Mouse (Mus musculus): ENCODE results near the gene Aqp6. TPM values are rescaled to one million over a fixed set of nuclear protein-coding genes. Genes with fewer than 3 reads are reported as not detected.

Gene Aqp6
- polyA plus RNA-seq, 1 experiment from 2014 or later: not detected

GRCm38 (mm10) chr15:99585741-99586140 lies 15.5 kb upstream of the Aqp6 start:
- H3K36me3 ChIP-seq: no peaks in the 10 kb centered on the region
- no peak overlapping the region for H3K4me2 ChIP-seq (replicated peaks)
- H3K9me3 ChIP-seq: no peaks in the 10 kb centered on the region
- peaks cover 26% of the 10 kb centered on the region for H3K4me1 ChIP-seq
- WGBS: 65% methylated on average over 6 of the region's 6 CpGs
- H3K27ac ChIP-seq: no peak overlapping the region
- peaks cover 99% of the 10 kb centered on the region for H3K27me3 ChIP-seq
- no peak for ATAC-seq (ENCODE audit: low FRiP score, low read depth)
- no peak overlapping the region for H3K4me3 ChIP-seq
- H3K9ac ChIP-seq: no peak overlapping the region

- Histone ChIP-seq H3K4me3 (no peak overlapping the region), H3K27me3 (peaks cover 99% of the 10 kb centered on the region), H3K9ac (no peak overlapping the region), H3K4me2 (replicated peaks) (no peak overlapping the region), H3K27ac (no peak overlapping the region), H3K9me3 (no peaks in the 10 kb centered on the region), H3K4me1 (peaks cover 30% of the 10 kb centered on the region), H3K36me3 (no peaks in the 10 kb centered on the region)
- WGBS: 92% methylated on average over 3 of the region's 3 CpGs
- no peak for ATAC-seq (ENCODE audit: low FRiP score, low read depth)
Observed at GRCm38 (mm10) chr15:99586525-99586924, 14.7 kb upstream of the Aqp6 start.

- H3K4me1 ChIP-seq: peaks cover 21% of the 10 kb centered on the region
- ATAC-seq (ENCODE audit: low FRiP score, low read depth): no peak
- 7% methylated on average over 9 of the region's 9 CpGs for WGBS
- no peaks in the 10 kb centered on the region for H3K9me3 ChIP-seq
- H3K27me3 ChIP-seq: peaks cover 100% of the 10 kb centered on the region
- no peak overlapping the region for H3K4me2 ChIP-seq (replicated peaks)
- H3K4me3 ChIP-seq: no peak overlapping the region
- H3K36me3 ChIP-seq: no peaks in the 10 kb centered on the region
- no peak overlapping the region for H3K27ac ChIP-seq
- no peak overlapping the region for H3K9ac ChIP-seq
Observed at GRCm38 (mm10) chr15:99589237-99589636, 12.0 kb upstream of the Aqp6 start.

GRCm38 (mm10) chr15:99589704-99590103 lies 11.5 kb upstream of the Aqp6 start:
- Histone ChIP-seq H3K27ac (no peak overlapping the region), H3K9ac (no peak overlapping the region), H3K4me1 (peaks cover 16% of the 10 kb centered on the region), H3K4me3 (no peak overlapping the region), H3K36me3 (no peaks in the 10 kb centered on the region), H3K4me2 (replicated peaks) (no peak overlapping the region), H3K27me3 (peaks cover 100% of the 10 kb centered on the region), H3K9me3 (no peaks in the 10 kb centered on the region)
- ATAC-seq (ENCODE audit: low FRiP score, low read depth): no peak
- 21% methylated on average over 7 of the region's 7 CpGs for WGBS

- peak; percentile 84 for ATAC-seq (ENCODE audit: low FRiP score, low read depth)
- 2% methylated on average over 68 of the region's 83 CpGs for WGBS
- peak within 1 kb of the TSS; percentile 47 for H3K4me3 ChIP-seq
Observed at GRCm38 (mm10) chr15:99590429-99591084, 10.6 kb upstream of the Aqp6 start, which contains the start of gene Aqp5. Gene Aqp5, plus strand, starts transcription at chr15:99590782.

GRCm38 (mm10) chr15:99592177-99592576 lies 9.0 kb upstream of the Aqp6 start:
- Histone ChIP-seq H3K27ac (no peak overlapping the region), H3K4me3 (no peak overlapping the region), H3K4me1 (peaks cover 12% of the 10 kb centered on the region; the same call in 1 of the 2 replicates), H3K36me3 (no peaks in the 10 kb centered on the region), H3K4me2 (replicated peaks) (no peak overlapping the region), H3K9ac (no peak overlapping the region), H3K27me3 (peaks cover 93% of the 10 kb centered on the region), H3K9me3 (no peaks in the 10 kb centered on the region)
- WGBS: 80% methylated on average over 8 of the region's 8 CpGs
- no peak for ATAC-seq (ENCODE audit: low FRiP score, low read depth)

More at GRCm38 (mm10) chr15:99590429-99591084, 10.6 kb upstream of the Aqp6 start, which contains the start of gene Aqp5:
- Histone ChIP-seq H3K4me1 (peaks cover 12% of the 10 kb centered on the region; the same call in 1 of the 2 replicates), H3K9ac (peak within 1 kb of the TSS; percentile 27), H3K4me2 (replicated peaks) (peak within 1 kb of the TSS; percentile 72), H3K27me3 (peaks cover 100% of the 10 kb centered on the region), H3K9me3 (no peaks in the 10 kb centered on the region), H3K36me3 (no peaks in the 10 kb centered on the region), H3K27ac (no peak within 1 kb of the TSS)

- no peak for ATAC-seq (ENCODE audit: low FRiP score, low read depth)
- Histone ChIP-seq H3K36me3 (no peaks in the 10 kb centered on the region), H3K27ac (no peak overlapping the region), H3K4me2 (replicated peaks) (no peak overlapping the region), H3K4me3 (no peak overlapping the region), H3K9ac (no peak overlapping the region), H3K9me3 (no peaks in the 10 kb centered on the region), H3K4me1 (peaks cover 12% of the 10 kb centered on the region; the same call in 1 of the 2 replicates), H3K27me3 (peaks cover 93% of the 10 kb centered on the region)
- WGBS: 80% methylated on average over 5 of the region's 5 CpGs
Observed at GRCm38 (mm10) chr15:99592877-99593276, 8.3 kb upstream of the Aqp6 start.

GRCm38 (mm10) chr15:99594951-99595350 lies 6.2 kb upstream of the Aqp6 start:
- Histone ChIP-seq H3K36me3 (no peaks in the 10 kb centered on the region), H3K9ac (no peak overlapping the region), H3K27ac (no peak overlapping the region), H3K4me1 (peaks cover 8% of the 10 kb centered on the region; the same call in 1 of the 2 replicates), H3K4me2 (replicated peaks) (no peak overlapping the region), H3K27me3 (peaks cover 89% of the 10 kb centered on the region), H3K9me3 (no peaks in the 10 kb centered on the region), H3K4me3 (no peak overlapping the region)
- WGBS: 83% methylated on average over 10 of the region's 10 CpGs
- ATAC-seq (ENCODE audit: low FRiP score, low read depth): no peak

- WGBS: 1% methylated on average over 7 of the region's 7 CpGs
- no peak overlapping the region for H3K9ac ChIP-seq
- H3K4me3 ChIP-seq: no peak overlapping the region
- H3K9me3 ChIP-seq: no peaks in the 10 kb centered on the region
- no peak overlapping the region for H3K27ac ChIP-seq
- peaks cover under 1% of the 10 kb centered on the region; the same call in 1 of the 2 replicates for H3K4me1 ChIP-seq
- peak; percentile 64; the same call in 1 of the 2 replicates for ATAC-seq (ENCODE audit: low FRiP score, low read depth)
- no peaks in the 10 kb centered on the region for H3K36me3 ChIP-seq
- peaks cover 89% of the 10 kb centered on the region for H3K27me3 ChIP-seq
- no peak overlapping the region for H3K4me2 ChIP-seq (replicated peaks)
Observed at GRCm38 (mm10) chr15:99596056-99596687, 5.0 kb upstream of the Aqp6 start.

GRCm38 (mm10) chr15:99596841-99597240 lies 4.4 kb upstream of the Aqp6 start:
- no peak overlapping the region for H3K9ac ChIP-seq
- no peak overlapping the region for H3K4me3 ChIP-seq
- no peaks in the 10 kb centered on the region for H3K9me3 ChIP-seq
- no peaks in the 10 kb centered on the region for H3K36me3 ChIP-seq
- no peak for ATAC-seq (ENCODE audit: low FRiP score, low read depth)
- WGBS: 59% methylated on average over 7 of the region's 7 CpGs
- peaks cover 87% of the 10 kb centered on the region for H3K27me3 ChIP-seq
- no peak overlapping the region for H3K27ac ChIP-seq
- H3K4me1 ChIP-seq: peaks cover 6% of the 10 kb centered on the region; the same call in 1 of the 2 replicates
- H3K4me2 ChIP-seq (replicated peaks): no peak overlapping the region

- H3K4me3 ChIP-seq: no peak overlapping the region
Observed at GRCm38 (mm10) chr15:99597596-99597995, 3.6 kb upstream of the Aqp6 start.

GRCm38 (mm10) chr15:99599245-99600070 lies 1.7 kb upstream of the Aqp6 start:
- no peak overlapping the region for H3K4me3 ChIP-seq
- ATAC-seq (ENCODE audit: low FRiP score, low read depth): no peak
- H3K4me1 ChIP-seq: peaks cover 6% of the 10 kb centered on the region; the same call in 1 of the 2 replicates
- H3K4me2 ChIP-seq (replicated peaks): no peak overlapping the region
- H3K27me3 ChIP-seq: peaks cover 67% of the 10 kb centered on the region
- no peaks in the 10 kb centered on the region for H3K36me3 ChIP-seq
- H3K9me3 ChIP-seq: no peaks in the 10 kb centered on the region
- no peak overlapping the region for H3K27ac ChIP-seq
- H3K9ac ChIP-seq: no peak overlapping the region
- 58% methylated on average over 17 of the region's 17 CpGs for WGBS

More at GRCm38 (mm10) chr15:99597596-99597995, 3.6 kb upstream of the Aqp6 start:
- Histone ChIP-seq H3K36me3 (no peaks in the 10 kb centered on the region), H3K9me3 (no peaks in the 10 kb centered on the region), H3K27ac (no peak overlapping the region), H3K9ac (no peak overlapping the region), H3K4me2 (replicated peaks) (no peak overlapping the region), H3K4me1 (peaks cover 6% of the 10 kb centered on the region; the same call in 1 of the 2 replicates), H3K27me3 (peaks cover 80% of the 10 kb centered on the region)
- no peak for ATAC-seq (ENCODE audit: low FRiP score, low read depth)
- 39% methylated on average over 8 of the region's 8 CpGs for WGBS
